Mouse (Mus musculus) E14TG2a.4 (cell line): ENCODE results near the gene Neurl2.
A peak's percentile ranks its signal among the peaks of the same experiment; 100 is the strongest.

Source experiments
- CTCF ChIP-seq: conservative IDR thresholded peaks from 2 replicates; pipeline ENCODE4 v1.5.1; 2014; ENCODE audit warnings: low read length
- NANOG ChIP-seq: IDR thresholded peaks from 2 replicates; pipeline ENCODE4 v1.6.1; 2014; ENCODE audit warnings: borderline replicate concordance, low read length, mixed read lengths
- POU5F1 ChIP-seq: IDR thresholded peaks from 2 replicates; pipeline ENCODE4 v1.6.1; 2014; ENCODE audit warnings: low read length, borderline replicate concordance

DNA sequence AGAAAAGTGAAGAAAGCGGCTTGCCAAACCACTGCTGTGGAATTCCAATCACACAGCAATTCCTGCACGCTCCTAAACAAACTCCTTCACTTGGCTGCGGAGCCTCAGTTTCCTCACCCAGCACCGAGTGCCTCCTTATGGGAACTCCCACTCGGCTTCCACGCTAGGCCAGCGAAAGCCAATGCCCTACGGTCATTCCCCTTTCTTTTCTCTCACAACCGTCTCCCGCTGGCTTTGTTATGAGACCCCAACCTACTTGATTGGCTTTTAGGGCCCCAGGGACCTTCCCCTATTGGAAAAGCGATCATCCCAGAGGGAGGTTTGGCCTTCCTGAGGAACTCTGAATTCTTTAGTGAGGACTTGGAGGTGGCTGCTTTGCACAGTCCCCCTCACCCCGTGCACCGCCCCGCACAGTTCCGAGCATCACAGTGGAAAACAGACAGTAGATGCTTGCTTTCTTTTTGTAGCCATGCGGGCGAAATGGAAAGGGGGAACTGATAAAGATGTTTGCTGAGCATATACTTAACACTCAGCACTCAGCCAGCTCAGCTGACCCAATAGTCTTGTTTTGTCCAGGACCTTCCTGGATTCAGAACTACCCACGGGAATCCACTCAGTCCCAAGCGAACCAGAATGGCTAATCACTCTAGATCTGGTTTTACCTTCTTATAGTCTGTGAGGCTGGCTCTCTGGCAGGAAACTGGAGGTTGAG lies 24.7 kb upstream of the Neurl2 start:
- TF ChIP-seq CTCF (no peak), POU5F1 (no peak), NANOG (peak; percentile 41; the same call in 1 of the 2 replicates)
